Mouse (Mus musculus): Measurements from ENCODE around the gene Smg6. TPM values are rescaled to one million over a fixed set of nuclear protein-coding genes. Genes with fewer than 3 reads are reported as not detected.
A peak's percentile ranks its signal among the peaks of the same experiment; 100 is the strongest.

The Smg6 gene
- total RNA-seq, 2 experiments from 2014 or later: 16.0 to 17.5 TPM

DNA sequence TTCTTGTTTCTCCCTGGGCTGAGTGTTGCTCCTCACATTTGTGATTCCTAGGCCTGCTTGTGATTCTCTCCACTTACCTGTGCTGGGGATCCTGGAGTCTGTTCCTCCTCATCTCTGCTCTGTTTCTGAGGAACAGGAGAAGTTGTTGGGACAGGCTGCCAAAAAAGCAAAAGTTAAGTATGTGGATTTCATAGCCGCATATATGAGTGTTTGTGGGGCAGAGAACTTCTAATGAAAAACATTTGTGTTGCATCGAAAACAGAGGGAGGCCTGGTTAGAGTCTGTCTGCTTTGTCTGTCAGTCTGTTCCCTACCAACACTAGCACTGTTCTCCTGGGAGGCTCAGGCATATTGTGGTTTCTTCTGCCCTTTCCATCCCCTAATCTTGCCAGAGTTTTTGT lies 148.1 kb downstream of the Smg6 start:
- DNase-seq (ENCODE audit: low spot score): no peak
- intact Hi-C loops (cut with DNase I): no loop called here

DNA sequence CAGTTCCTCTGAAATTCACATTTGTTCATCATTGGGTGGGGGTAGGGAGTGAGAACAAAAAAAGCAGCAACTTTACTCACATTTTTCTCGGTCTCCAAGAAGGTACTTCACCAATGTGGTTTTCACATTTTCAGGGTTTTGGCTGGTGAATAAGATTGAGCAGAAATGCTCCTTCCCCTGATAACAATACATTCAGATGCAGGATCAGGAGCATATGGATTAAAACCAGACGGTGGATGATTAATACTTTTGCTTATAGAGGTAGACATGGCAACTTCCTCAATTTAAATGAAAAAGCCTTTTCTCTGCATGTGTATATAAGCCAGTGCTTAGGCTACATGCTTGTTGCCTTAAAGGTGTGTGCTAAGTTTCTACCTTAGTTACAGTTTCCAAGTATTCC lies 148.9 kb downstream of the Smg6 start:
- no peak for DNase-seq (ENCODE audit: low spot score)
- intact Hi-C loops (cut with DNase I): no loop called here

DNA sequence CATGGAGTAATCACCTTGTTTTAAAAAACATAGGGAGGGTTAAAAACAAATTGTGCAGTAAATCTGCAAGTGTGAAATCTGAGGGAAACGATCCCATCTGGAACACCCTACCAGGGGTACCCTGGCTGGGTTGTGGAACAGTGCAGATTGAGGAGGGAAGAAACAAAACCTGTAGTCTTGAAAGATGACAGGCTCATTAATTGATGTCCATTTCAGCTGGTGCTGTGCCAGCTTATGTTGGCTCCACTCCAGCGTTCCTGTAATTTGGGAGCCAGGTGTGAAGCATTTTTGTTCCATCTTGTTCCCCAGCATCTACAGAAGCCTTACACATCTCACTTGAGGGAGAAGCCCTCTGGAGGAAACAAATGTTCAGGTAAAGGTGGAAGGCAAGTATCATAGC lies 153.0 kb downstream of the Smg6 start:
- no peak for DNase-seq (ENCODE audit: low spot score)
- intact Hi-C loops (cut with DNase I): no loop called here

DNA sequence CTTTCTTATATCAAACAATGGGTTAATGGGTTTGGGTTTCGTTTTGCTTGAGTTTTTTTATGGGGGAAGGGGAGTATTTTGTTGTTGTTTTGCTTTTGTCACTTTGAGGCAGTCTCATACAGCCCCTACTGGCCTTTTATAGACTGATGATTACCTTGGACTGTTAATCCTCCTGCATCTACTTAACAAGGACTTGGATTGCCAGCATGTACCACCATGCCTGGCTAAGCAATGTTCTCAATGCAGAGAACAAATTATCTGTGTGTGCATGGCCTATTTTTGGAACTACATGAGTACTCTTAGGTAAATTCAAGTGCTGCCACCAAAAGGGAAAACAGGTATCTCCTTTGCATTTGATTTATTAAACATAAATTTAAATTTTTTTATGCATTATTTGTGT lies 157.4 kb downstream of the Smg6 start:
- intact Hi-C loops (cut with DNase I): loop anchor here (5.0 kb wide), 1 partner anchor 91 kb away; no protein-coding TSS in a partner anchor
- no peak for DNase-seq (ENCODE audit: low spot score)

DNA sequence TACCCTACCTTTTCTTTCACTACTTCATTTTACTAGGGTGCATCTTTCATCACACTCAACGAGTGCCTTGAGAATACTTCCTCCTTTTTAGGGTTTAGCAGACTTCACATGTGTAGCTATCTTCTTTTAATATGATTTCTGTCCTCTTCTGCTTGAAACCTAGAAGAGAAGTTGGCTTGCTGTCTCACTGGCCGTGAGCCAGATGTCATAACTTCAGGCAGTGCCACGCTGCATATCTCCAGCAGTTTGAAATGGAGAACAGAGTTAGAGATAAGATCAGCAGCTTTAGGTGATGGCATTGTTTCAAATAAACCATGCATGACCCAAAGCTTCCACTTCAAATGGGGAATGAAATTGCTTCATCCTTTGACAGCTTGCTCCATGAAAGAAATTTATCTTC lies 166.5 kb downstream of the Smg6 start:
- intact Hi-C loops (cut with DNase I): loop anchor here (5.0 kb wide), 1 partner anchor 35 kb away; no protein-coding TSS in a partner anchor

DNA sequence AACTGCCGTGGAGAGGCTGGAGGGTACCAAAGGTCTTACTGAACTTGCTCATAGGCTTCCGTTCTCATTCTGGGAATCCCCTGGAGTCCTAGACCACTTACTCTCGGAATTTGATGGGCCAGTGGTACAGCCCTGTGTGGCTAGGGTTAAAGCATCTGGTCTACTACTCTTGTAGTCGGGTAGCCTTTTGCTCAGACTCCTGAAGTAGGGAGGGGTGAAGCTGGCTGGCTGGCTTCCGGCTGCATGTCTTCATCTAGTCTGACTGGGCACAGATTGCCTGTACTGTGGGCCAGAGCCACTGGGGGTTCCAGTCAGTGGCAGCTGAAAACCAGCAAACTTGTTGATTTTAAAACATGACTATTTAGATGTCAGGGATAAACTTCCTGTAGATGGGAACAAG lies 167.0 kb downstream of the Smg6 start:
- DNase-seq (ENCODE audit: low spot score): peak; percentile 46
- intact Hi-C loops (cut with DNase I): loop anchor here (5.0 kb wide), 1 partner anchor 35 kb away; no protein-coding TSS in a partner anchor

More for the DNA sequence above, 166.5 kb downstream of the Smg6 start:
- DNase-seq (ENCODE audit: low spot score): no peak

DNA sequence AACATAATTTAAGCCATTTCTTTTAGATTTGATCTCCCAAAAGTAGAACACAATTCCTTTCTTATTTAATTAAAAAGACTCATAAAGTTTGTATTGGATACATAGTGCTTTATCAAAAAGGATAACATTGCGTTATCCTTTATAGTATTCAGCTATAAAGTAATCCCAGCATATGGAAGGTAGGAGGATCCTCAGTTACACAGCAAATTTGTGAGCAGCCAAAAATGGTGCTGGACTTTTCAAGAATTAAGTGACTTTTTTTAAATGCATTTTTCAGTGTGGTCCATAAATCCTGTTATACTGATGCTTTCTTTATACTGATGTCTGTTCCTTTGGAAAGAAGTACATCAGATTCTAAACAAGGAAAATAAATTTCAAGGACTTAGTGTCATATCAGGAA lies 169.1 kb downstream of the Smg6 start:
- DNase-seq (ENCODE audit: low spot score): no peak
- intact Hi-C loops (cut with DNase I): loop anchor here (5.0 kb wide), 1 partner anchor 33 kb away; no protein-coding TSS in a partner anchor

DNA sequence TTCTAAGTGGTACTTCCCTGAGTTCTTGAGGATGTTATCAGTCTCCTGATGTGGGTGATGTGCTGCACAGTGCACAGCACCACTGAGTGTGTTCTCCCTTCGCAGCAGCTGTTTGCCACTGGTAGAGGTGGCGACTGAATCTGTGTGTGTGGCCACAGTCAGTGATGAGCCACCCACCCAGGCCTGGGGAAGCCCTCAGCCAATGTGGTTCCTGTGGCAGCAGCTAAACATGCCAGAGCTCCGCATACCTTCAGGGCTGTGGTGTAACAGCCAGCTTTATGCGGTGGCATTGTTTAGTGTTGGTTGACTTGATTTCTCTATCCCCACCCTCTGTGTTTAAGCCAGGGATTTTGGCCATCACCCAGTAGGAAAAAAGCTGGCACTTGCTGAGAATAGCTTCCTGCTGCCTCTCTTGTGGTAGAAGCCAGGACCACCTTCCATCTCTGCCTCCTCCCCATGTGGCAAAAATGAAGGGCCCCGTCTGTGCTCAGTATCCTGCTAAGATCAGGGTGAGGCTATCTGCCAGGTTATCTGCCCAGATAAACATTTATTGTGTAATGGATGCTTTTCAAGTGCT lies 177.2 kb downstream of the Smg6 start:
- no peak for DNase-seq (ENCODE audit: low spot score)
- intact Hi-C loops (cut with DNase I): no loop called here

DNA sequence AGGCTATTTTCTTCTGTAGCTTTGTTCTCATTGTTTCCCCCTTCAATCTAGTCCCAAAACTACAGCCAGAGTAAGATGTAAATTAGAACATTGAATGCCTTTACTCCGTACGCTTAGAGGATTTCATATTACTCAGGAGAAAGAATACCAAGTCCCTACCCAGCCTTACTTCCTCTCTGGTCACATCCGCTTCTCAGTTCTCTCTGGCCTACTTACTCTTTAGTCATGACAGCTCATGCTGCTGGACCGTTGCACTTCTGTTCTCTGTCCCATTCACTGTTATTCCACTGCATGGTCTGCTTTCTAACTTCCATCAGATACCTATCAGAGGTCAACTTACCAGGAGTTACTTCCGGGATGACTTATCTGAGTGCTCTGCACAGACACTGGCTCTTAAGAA lies 181.0 kb downstream of the Smg6 start:
- intact Hi-C loops (cut with DNase I): no loop called here
- DNase-seq (ENCODE audit: low spot score): no peak

DNA sequence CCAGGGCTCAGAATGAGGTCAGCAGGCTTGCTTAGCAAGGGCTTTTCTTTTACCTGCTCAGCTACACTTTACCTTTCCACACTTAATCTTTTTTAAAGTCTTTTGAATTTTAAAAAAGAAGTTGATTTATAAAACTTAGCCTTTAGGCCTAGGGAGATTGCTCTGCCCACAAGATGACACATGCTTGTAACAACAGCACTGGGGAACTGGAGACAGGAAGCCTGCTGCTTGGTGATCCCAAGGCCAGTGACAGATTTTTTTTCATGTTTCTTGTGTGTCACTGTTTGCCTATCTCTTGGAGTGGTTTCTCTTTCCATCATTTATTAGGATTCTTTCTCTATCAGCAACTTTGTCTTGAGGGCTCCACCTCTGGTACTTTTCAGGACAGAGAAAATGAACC lies 183.3 kb downstream of the Smg6 start:
- intact Hi-C loops (cut with DNase I): no loop called here
- no peak for DNase-seq (ENCODE audit: low spot score)

DNA sequence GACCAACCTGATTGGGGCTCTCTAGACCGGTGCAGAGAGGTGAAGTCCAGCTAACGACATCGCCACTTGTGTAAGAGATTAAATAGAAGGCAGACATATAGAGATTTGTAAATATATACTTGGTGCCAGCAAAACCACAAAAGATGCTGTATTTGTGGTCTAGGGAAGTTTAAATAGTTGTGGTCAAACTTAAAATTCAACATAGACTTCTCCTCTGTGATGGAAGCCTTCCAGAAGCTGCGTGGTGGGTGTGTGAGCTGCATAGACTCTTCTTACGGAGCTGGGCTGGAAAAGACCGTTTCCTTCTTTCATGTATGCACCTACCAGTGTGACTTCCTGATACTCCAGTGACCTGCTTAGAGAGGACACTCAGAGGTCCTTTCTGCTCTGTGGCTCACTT lies 190.8 kb downstream of the Smg6 start:
- DNase-seq (ENCODE audit: low spot score): no peak
- intact Hi-C loops (cut with DNase I): no loop called here

DNA sequence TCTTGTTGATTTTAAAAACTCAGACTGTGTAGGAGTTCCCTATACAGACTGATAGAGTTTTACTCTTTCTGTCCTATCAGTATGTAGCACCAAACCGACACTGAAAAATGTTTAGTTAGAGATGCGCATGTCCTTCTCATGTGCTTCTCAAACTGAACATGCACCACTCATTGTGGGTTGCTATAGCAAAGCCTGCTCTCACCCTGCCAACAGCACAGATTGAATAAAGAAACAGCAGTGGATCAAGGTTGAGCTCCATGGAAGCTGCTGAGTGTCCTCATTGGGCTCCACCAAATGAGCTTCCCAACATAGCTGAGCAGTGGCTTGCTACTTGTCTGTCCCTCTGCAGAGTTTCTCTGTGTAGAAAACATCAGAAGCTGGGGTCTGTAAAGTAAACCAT lies 192.5 kb downstream of the Smg6 start:
- DNase-seq (ENCODE audit: low spot score): no peak
- intact Hi-C loops (cut with DNase I): no loop called here

DNA sequence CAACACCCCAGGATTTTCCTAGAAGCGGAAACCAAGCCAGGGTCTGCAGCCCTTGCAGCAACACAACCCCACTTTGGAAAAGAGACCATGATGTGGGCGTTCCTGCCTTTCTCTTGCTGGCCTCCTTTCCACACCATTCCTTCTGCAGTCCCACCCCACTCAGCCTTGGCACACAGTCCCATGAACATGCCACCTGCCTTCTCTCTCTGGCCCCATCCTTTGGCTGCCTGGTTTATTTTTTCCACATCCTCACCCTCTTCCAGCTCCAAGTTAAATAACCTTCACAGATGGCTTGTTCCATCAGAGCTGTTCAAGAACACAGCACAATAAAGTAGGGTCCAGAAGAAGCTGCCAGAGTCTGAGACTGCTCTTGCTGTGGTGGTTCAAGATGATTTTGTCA lies 193.7 kb downstream of the Smg6 start:
- intact Hi-C loops (cut with DNase I): no loop called here
- DNase-seq (ENCODE audit: low spot score): no peak

DNA sequence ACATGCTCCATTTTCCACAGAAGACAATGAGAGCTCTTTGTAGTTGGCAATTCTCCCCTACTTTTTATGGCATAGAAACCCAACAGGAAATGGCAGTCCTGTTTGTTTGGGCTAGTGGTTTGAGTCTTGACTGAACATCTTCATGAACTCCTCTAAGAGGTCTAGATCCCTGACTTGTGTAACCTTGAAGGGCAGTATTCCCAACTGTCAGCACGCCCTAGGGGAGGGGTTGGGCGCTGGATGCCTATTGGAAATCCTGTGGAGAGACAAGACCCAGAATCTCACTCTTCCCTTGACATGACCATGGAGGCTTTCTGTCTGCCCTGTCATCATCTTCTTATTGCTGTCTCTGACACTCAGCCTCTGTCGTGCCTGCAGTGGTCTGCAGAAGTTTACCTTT lies 194.2 kb downstream of the Smg6 start:
- no peak for DNase-seq (ENCODE audit: low spot score)
- intact Hi-C loops (cut with DNase I): loop anchor here (2.0 kb wide), 1 partner anchor 15 kb away; no protein-coding TSS in a partner anchor

DNA sequence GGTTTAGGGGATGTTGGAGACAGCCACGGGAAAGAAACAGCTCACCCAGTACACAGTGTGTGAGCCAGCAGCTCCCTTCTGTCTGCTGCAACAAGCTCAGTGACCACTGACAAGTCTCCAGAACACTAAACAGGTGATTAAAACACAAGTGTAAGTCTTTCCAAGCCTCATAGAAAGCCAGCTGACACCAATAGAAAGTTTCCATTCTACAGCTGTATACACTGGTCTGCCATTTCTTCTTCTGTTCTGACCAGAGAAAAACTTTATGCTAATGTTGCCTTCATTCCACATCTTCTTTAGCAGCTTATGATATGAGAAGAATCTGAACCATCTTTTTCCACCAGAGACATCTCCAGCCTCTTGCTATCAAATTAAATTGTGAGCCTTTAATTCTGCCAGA lies 195.7 kb downstream of the Smg6 start:
- DNase-seq (ENCODE audit: low spot score): no peak
- intact Hi-C loops (cut with DNase I): loop anchor here (2.0 kb wide), 1 partner anchor 17 kb away; no protein-coding TSS in a partner anchor

DNA sequence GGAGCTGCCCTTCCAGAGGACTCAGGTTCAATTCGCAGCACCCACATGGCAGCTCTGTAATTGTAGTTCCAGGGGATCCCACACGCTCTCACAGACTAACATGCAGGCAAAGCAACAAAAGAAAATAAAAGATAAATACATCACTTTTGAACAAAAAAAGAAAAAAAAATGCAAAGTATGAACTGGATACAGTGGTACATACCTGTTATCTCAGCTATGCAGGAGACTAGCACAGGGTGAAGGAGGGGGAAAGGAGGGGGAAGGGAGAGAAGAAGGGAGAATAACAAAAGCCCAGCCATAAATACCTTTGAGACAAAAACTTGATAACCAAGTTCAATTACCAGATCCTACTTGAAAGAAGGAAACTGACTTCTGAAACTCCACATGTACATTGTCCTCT lies 198.8 kb downstream of the Smg6 start:
- no peak for DNase-seq (ENCODE audit: low spot score)
- intact Hi-C loops (cut with DNase I): no loop called here

DNA sequence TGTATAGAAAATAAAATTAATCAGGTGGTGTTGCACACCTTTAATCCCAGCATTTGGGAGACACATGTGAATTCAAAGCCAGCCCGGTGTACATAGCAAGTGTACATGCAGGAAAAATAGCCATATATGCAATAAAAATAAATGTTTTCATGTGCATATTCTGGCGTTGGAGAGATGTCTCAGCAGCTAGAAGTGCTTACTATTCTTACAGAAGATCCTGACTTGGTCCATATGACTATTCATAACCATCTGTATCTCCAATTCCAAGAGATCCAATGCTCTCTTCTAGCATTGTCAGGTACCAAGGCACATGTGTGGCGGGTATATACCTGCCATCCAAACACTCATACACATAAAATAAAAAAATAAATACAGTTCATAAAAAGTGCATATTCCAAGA lies 200.8 kb downstream of the Smg6 start:
- no peak for DNase-seq (ENCODE audit: low spot score)
- intact Hi-C loops (cut with DNase I): loop anchor here (5.0 kb wide), 1 partner anchor 34 kb away; no protein-coding TSS in a partner anchor

DNA sequence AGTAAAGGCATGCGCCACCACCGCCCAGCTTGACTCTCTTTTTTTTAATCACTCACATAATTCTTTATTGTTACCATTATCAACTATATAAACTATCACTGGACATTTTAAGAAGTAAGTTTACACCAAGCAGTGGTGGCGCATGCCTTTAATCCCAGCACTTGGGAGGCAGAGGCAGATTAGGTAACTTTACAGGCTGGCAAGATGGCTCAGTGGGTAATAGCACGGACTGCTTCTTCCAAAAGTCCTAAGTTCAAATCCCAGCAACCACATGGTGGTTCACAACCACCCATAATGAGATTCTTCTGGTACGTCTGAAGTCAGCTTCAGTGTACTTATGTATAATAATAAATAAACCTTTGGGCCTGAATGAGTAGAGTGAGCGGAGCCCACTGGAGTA lies 203.9 kb downstream of the Smg6 start:
- intact Hi-C loops (cut with DNase I): loop anchor here (5.0 kb wide), 1 partner anchor 37 kb away; no protein-coding TSS in a partner anchor
- DNase-seq (ENCODE audit: low spot score): no peak

DNA sequence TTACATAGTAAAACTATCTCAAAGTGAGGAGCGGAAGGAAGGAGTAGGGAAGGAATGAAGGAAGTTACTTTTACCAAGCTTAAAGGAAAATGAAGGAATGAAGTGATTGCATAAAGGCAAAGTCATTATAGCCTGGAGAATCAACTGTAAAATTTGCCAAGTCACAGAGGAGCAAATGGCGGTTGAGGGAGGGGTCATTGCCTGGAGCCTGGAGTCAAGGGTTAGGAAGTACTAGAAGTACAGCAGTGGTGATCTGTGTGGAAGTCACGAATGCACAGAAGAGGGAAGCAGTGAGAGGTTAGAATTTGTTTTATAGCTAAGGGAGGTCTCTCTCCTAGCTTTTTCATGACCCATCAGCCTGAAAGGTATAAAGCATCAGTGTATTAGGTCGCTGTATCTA lies 205.7 kb downstream of the Smg6 start:
- intact Hi-C loops (cut with DNase I): no loop called here
- no peak for DNase-seq (ENCODE audit: low spot score)

DNA sequence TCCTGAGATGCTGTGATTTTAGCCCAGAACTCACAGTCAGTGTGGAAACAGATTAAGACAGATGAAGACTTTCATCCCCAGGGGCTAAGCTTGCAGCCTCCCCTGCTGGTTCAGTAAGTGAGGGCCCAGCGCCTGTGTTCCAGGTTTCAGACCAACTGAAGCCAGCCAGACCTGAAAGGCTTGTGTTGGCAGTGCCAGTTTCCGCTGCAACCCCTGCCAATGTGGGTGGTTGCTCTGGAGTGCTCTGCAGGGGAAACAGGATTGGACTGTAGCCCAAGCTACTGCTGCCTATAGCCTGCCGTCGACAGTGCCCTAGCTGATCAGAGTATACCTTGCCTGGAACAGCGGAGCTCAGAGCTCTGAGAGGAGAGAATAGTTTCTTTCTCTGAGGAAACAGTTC lies 206.7 kb downstream of the Smg6 start:
- intact Hi-C loops (cut with DNase I): no loop called here
- DNase-seq (ENCODE audit: low spot score): no peak

DNA sequence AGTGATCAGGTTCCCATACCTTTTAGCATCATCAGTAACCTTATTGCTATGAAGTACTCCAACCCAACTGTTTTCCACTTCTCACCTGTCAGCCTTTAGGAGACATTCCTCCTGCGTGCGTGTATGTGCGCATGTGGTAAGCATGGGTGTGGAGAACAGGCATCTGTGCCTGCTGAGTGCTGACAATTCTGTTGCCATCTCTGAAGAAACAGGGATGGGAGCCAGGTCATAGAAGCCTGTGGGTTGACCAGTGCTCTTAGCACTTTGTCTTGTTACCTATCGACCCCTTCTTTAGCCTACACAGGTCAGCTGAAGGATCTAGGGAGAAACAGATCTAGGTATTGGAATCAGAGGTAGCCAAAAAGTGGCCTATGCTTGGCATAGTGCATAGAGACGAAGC lies 207.8 kb downstream of the Smg6 start:
- intact Hi-C loops (cut with DNase I): no loop called here
- DNase-seq (ENCODE audit: low spot score): no peak

DNA sequence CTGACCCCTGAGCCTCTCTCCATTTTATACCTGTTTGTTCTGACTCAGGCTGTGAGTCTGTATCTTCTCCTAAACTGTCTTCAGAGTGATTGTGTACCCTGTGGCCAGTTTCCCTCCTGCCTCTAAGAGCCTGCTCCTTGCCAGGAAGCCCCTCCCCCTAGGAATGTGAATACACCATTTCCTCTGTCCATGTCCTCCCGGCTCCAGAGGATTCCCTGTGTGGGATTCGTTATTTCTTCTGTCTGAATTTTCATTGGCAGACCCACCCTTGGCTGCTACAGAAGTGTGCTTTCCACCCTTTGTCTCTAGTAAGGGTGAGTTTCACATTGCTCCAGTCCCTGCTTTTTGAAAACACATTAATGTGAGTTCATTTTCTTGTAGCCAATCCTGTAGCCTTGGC lies 208.3 kb downstream of the Smg6 start:
- DNase-seq (ENCODE audit: low spot score): no peak
- intact Hi-C loops (cut with DNase I): loop anchor here (2.0 kb wide), 1 partner anchor 31 kb away; no protein-coding TSS in a partner anchor
